Mouse (Mus musculus) urinary bladder, adult 18-20 months (tissue): ENCODE data around the gene Rasgef1c.
A peak's percentile ranks its signal among the peaks of the same experiment; 100 is the strongest.

ENCODE experiments used
- DNase-seq, 2 experiments: peaks; one replicate each; pipeline ENCODE4 v3.0.0; 2022; ENCODE audit warnings: low spot score in 2 of 2, mixed read lengths in 2 of 2

Rasgef1c gene

GRCm38 (mm10) chr11:49901659-49902458 lies at the start of gene Rasgef1c:
TSS of gene Rasgef1c (plus strand) at chr11:49901835.
- DNase-seq: peak in 1 of 2 experiments; percentile 51

DNA sequence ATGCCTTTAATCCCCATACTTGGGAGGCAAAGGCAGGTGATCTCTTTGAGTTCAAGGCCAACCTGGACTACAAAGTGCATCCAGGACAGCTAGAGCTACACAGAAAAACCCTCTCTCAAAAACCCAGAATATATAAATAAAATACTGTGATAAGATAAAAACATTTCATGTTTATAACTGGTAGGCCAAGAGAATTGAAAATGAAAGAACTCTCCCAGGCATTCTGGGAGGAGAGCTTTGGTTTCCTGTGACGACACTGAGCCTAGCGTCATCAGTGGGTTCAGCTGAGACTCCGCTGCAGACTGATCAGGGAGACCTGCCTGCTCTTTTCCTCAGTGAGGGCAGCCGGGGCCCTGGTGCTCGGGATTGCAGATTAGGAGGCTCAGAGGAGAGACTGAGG lies 46.5 kb upstream of the Rasgef1c start:
- no peak for DNase-seq

GRCm38 (mm10) chr11:49861139-49861538 lies 40.5 kb upstream of the Rasgef1c start:
- no peak for DNase-seq

GRCm38 (mm10) chr11:49863926-49864325 lies 37.7 kb upstream of the Rasgef1c start:
- DNase-seq: no peak

- no peak for DNase-seq
Measured at GRCm38 (mm10) chr11:49867320-49867719, 34.3 kb upstream of the Rasgef1c start.

- DNase-seq: peak in 1 of 2 experiments; percentile 19
Measured at GRCm38 (mm10) chr11:49869762-49870161, 31.9 kb upstream of the Rasgef1c start.

GRCm38 (mm10) chr11:49871914-49872313 lies 29.7 kb upstream of the Rasgef1c start:
- DNase-seq: peak in 1 of 2 experiments; percentile 27

DNA sequence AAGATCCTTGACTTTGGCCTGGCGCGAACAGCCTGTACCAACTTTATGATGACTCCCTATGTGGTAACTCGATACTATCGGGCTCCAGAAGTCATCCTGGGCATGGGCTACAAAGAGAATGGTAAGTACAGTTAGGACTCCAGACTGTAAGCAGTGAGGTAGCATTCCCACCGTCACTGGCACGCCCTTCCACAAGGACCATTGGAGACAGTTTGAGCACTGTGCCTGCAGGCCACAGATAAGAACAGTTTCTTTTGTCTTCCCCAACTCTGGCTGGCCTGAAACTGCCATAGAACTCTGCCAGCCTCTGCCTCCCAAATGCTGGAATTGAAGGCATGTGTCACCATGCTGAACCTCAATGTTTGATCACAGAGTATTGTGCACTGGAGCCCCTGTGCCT lies 28.9 kb upstream of the Rasgef1c start:
- no peak for DNase-seq

DNA sequence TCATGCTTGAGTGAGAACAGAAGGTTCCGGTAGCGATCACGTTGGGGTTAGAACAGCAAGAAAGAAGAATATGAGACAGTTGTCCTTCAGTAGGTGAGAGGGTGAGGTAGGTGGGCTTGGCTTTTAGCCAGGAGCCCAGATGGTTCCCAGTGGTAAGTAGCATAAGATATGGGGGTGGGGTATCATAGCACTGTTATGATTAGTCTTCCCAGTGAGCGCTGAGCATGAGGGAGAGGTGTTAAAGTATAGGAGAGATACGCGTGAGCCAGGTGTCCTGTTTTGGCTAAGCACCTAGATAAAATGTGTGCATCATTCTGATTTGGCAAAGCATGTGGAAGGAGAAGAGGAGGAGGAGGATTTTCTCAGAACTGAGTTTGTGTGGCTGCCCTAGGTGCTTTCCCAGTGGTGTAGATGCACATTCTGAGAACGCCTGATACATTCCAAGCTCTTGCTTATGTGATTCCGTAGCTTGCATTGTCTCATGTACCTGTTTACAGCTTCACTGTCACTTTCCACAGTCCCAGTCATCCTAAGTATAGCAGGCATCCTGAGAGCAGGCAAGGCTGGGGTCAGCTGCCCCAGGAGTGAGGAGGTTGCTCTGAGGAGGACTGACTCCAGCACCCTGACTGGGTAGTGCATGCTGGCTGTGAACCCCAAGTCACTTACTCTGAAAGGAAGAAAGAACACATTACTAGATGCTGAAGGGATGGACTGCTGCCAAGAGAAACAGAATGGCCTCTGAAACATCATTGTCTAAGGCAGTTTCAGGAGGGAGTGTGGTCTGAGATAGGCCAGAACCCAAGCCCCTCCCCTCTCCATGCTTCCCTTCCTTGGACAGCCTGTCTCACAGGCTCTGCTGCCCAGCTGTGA lies 24.5 kb upstream of the Rasgef1c start:
- DNase-seq: no peak

DNA sequence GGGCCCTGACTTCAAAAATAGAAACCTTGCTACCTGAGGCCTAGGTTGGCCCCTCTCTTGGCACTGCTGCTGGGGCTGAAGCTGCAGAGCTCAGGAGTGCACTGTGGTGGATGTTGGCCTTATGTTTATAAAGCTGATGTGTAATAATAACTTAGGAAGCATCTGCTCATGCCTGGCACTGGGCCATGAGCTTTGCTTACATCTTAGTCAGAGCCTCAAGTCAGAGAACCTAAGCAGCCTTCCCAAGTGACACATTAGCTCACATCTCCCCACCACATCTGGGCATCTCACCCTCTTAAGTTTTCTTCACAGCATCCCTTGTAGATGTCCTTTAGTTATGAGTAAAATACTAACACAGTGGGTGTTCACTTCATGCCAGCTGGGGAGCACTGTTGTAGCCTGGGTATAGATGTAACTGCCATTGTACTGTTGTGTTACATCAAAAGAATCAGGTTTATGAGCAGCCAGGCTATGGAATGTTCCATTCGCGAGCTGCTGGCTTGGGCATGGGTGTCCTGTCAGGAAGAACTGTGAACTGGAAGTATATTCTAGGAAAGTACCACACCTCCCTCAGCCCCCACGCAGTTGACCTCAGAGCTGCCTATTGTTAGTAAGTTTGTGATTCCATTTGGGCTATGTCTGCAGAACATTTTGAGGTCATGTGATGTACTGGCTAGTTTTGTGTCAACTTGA lies 21.5 kb upstream of the Rasgef1c start:
- DNase-seq: no peak

GRCm38 (mm10) chr11:49883394-49883793 lies 18.2 kb upstream of the Rasgef1c start:
- no peak for DNase-seq

DNA sequence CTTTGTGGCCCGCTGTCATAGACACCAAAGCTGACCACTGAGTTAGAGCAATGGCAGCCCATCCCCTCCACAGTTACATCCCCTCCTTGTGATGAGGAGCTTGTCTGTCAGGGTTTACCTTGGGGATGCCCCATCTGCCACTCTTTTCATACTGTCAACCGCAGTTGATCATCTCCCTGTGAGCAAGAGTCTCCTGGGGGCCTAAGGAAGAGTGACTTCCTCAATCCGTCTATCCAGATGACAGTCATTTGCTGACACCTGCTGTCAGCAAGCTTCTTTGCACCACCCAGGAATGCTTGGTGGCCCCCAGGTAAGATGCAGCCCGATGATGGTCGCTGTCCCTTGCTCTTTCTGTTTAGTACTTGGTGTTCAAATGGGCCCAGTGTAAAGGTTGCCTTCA lies 13.2 kb upstream of the Rasgef1c start:
- no peak for DNase-seq

GRCm38 (mm10) chr11:49891993-49892392 lies 9.6 kb upstream of the Rasgef1c start:
- no peak for DNase-seq

- no peak for DNase-seq
Measured at GRCm38 (mm10) chr11:49893806-49894205, 7.8 kb upstream of the Rasgef1c start.

DNA sequence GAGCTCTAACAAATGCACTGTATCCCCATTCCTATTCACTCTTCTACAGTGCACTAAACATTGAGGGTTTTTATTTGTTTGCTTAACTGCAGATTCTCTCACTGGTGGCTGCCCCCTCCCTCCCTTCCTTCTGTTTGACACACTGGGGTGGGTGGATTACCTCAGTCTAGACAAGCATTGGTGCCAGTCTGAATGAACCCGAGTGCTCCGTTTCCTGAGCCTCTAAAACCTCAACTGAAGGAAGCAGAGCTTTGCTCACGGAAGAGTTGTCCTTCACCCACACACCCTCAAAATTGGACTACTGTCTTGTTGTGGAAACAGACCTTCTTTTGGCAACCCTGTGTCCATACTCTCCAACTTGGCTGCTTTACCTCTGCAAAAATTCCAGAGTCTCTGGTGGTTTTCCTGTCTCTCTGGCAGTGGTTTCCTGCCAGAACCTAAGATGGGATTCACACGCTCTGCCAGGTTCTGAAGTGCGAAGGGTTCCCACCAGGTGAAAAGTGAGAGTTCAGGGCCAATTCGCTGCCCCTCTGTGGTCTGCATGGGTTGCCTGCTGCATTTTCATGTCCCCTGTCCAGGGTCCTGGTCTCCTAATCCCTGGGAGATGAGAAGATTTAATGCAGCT lies 5.6 kb upstream of the Rasgef1c start:
- no peak for DNase-seq

DNA sequence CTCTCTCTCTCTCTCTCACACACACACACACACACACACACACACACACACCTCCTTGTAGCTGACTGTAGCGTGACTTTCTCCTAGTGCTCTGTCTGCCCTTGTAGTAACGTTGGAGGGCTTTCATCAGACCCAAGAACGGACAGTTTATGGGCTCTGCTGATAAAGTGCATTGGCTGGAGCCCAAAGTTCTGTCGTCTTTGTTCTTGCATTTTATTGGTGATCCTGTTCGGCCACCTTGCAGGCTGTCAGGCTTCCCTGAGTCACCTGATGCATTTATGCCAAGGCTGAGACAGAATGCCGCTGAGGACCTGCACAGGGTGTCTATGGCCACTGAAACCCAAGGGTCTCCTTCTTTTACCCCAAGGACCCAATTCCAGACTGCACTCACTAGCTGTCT lies 1.6 kb upstream of the Rasgef1c start:
- DNase-seq: no peak

- DNase-seq: no peak
Measured at GRCm38 (mm10) chr11:49900962-49901658, 525 bp upstream of the Rasgef1c start.

DNA sequence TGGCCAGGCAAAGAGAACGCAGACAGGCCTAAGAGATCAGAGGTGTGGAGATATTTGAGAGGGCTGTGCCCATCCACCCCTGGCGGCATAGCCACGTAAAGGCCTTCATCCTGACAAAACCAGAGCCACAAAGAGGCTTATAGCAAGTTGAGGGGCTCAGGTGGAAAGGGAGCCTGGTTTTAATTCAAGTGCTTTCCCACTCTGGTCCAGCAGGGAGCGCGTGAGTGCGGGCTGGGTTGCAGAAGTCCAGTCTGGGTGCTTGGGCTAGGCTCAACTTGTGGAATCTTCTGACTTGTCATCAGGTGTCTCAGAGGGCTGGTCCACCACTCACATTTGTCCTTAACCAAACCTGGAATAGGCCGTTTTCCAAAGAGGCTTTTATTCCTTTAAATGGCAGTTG lies 1.7 kb downstream of the Rasgef1c start:
- peak; percentile 10 to 74 for DNase-seq

GRCm38 (mm10) chr11:49918521-49919180 lies 17.0 kb downstream of the Rasgef1c start:
- DNase-seq: no peak

DNA sequence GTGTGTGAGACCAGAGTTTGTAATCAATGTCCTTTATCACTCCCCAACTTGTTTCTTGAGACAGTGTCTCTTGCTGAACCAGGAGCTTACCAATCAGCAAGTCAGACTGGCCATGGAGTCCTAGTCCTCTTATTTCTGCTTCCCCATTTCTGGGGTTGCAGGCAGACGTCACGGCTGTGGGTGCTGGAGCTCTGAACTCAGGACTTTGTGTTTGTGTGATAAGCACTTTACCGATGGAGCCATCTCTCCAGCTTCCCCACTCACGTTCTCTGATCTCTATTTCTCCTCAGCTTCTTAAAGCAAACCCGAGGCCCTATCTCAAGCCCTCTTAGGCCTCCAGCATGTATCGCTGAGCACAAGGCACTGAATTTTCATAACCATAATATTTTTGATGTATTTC lies 17.7 kb downstream of the Rasgef1c start:
- DNase-seq: no peak

- no peak for DNase-seq
Measured at GRCm38 (mm10) chr11:49923539-49923938, 21.9 kb downstream of the Rasgef1c start.
